Mouse (Mus musculus) heart, embryonic 16.5 days (tissue): ENCODE measurements at regions not wholly inside any gene's neighbourhood (a gene's known extent, or its start where the extent isn't known, plus 50 kb on each side); places are given as distances from the start of the nearest gene placed in this dataset.

ENCODE experiments used
- ATAC-seq: fragments of 200-750 bp; cut with Nextera tagmentation; replicated peaks from 2 replicates; pipeline ENCODE4 v1.8.0; 2017; ENCODE audit warnings: moderate number of reproducible peaks; ENCODE audit not compliant: insufficient read depth, low FRiP score; ENCODE audit errors: extremely low read depth
- H3K27ac ChIP-seq: fragments of 300-500 bp; sonication (generic); 2 replicates; pipeline ENCODE4 v1.5.1; 2014; ENCODE audit warnings: mild to moderate bottlenecking, low read length, control low read depth, moderate library complexity
- H3K27me3 ChIP-seq: fragments of 300-500 bp; sonication (generic); 2 replicates; pipeline ENCODE4 v1.6.1; 2014; ENCODE audit warnings: low read length, mixed read lengths; ENCODE audit not compliant: control insufficient read depth, insufficient read depth
- H3K36me3 ChIP-seq: fragments of 300-500 bp; sonication (generic); 2 replicates; pipeline ENCODE4 v1.6.1; 2014; ENCODE audit not compliant: control insufficient read depth, insufficient read depth
- H3K4me1 ChIP-seq: fragments of 300-500 bp; sonication (generic); 2 replicates; pipeline ENCODE4 v1.6.1; 2014; ENCODE audit warnings: low read length, mixed read lengths; ENCODE audit not compliant: control insufficient read depth, insufficient read depth
- H3K4me2 ChIP-seq: fragments of 300-500 bp; sonication (generic); 2 replicates; pipeline ENCODE4 v1.6.1; 2014; ENCODE audit warnings: low read depth, mild to moderate bottlenecking, control low read depth, low read length
- H3K4me3 ChIP-seq: fragments of 300-500 bp; sonication (generic); 2 replicates; pipeline ENCODE4 v1.5.1; 2014; ENCODE audit warnings: mild to moderate bottlenecking, control low read depth, low read length
- H3K9ac ChIP-seq: fragments of 300-500 bp; sonication (generic); 2 replicates; pipeline ENCODE4 v1.6.1; 2014; ENCODE audit warnings: low read length, control low read depth
- H3K9me3 ChIP-seq: fragments of 300-500 bp; sonication (generic); replicated peaks from 2 replicates; pipeline ENCODE4 v1.6.1; 2016; ENCODE audit warnings: low read length; ENCODE audit not compliant: control insufficient read depth
- WGBS: fragments of 180-500 bp; shearing (Covaris S2); extraction: QIAGEN DNeasy Blood & Tissue Kit; methylation state at CpG from one replicate; pipeline ENCODE4 v1.1.7; 2014; 5-methylcytosine and 5-hydroxymethylcytosine counted together

DNA sequence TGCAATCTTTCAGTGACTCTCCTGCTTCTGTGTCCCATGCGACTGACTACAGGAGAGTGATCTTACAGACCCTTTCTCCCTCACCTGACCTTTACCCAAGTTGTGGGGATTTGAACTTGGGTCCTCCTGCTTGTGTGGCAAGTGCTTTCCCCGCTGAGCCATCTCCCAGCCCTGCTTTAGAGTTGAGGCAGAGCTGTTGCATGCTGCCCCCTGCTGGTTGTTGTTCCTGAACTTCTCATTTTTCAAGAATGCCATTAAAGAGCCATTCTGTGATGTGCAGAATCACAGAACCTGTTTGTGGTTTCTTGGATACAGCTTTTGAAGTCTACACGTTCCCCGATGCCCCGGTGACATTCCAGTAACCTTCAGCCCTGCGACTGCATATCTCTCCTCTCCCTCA, 70.0 kb upstream of the Mvb12b start:
- Histone ChIP-seq H3K4me3 (no peak overlapping the region), H3K36me3 (no peaks in the 10 kb centered on the region), H3K27me3 (no peaks in the 10 kb centered on the region), H3K4me2 (no peak overlapping the region), H3K9me3 (no peaks in the 10 kb centered on the region; the same call in 1 of the 2 replicates), H3K4me1 (no peaks in the 10 kb centered on the region), H3K9ac (no peak overlapping the region), H3K27ac (no peak overlapping the region)
- no peak for ATAC-seq
- 54% methylated on average over 6 of the region's 6 CpGs for WGBS

DNA sequence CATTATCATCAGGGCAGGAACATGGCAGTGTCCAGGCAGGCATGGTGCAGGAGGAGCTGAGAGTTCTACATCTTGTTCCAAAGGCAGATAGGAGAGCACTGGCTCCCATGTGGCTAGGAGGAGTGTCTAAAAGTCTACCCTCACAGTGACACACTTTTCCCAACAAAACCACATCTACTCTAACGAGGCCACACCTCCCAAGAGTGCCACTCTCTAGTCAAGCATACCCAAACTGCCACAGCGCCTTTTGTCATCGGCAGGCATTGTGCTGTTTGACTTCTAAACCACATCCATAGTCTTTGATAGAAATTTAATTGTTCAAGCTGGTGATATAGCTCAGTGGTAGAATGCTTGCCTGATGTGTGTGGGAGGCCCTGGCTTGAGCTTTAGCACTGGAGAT, 56.6 kb upstream of the Mvb12b start:
- Histone ChIP-seq H3K4me2 (no peak overlapping the region), H3K4me3 (no peak overlapping the region), H3K27ac (no peak overlapping the region), H3K27me3 (no peaks in the 10 kb centered on the region), H3K9ac (no peak overlapping the region), H3K36me3 (no peaks in the 10 kb centered on the region), H3K4me1 (no peaks in the 10 kb centered on the region), H3K9me3 (no peaks in the 10 kb centered on the region; the same call in 1 of the 2 replicates)
- WGBS = 79% methylated on average over 3 of the region's 3 CpGs
- ATAC-seq = no peak

DNA sequence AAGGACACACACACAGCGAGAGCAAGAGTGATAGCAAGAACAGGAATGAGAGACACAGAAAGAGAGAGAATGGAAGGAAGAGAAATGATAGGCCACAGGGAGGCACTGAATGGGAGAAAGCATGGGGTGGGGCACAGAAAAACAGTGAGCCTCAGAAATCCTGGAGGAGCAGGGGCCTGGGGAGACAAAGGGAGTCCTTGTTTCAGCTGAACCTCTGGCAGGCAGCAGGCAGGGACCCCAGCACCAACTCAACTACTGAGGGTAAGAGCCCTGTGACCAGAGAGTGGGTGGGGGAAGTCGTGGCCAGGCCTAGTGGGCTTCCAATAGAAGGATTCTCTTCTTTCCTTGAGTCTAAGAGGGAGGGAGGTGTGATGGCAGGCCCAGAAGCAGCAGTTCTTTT, 54.3 kb upstream of the Mvb12b start:
- Histone ChIP-seq H3K27me3 (no peaks in the 10 kb centered on the region), H3K4me1 (no peaks in the 10 kb centered on the region), H3K9me3 (no peaks in the 10 kb centered on the region; the same call in 1 of the 2 replicates), H3K36me3 (no peaks in the 10 kb centered on the region), H3K9ac (no peak overlapping the region), H3K27ac (no peak overlapping the region), H3K4me3 (no peak overlapping the region), H3K4me2 (no peak overlapping the region)
- 65% methylated on average over 2 of the region's 2 CpGs for WGBS
- ATAC-seq = no peak

DNA sequence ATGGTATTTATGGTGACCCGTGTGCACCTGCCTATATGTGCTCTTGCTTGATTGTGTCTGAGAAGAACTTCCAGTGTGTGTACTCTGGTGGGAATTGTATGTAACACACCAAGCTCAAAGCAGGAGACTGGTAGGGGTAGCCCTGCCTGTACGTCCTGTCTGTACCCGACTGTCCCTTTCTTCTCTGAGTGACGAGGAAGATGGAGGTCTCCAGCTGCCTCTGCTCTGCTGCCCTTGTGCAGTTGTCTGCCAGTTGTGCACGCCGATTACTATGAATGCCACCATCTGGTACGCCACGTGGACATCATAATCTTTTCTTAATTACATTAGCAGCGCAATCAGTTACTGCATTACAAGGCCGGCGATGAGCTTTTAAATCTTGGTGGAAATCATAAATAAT, 53.6 kb upstream of the Mvb12b start:
- ATAC-seq = no peak
- Histone ChIP-seq H3K4me2 (no peak overlapping the region), H3K9ac (no peak overlapping the region), H3K4me3 (no peak overlapping the region), H3K4me1 (no peaks in the 10 kb centered on the region), H3K36me3 (no peaks in the 10 kb centered on the region), H3K9me3 (no peaks in the 10 kb centered on the region; the same call in 1 of the 2 replicates), H3K27ac (no peak overlapping the region), H3K27me3 (no peaks in the 10 kb centered on the region)
- WGBS = 82% methylated on average over 11 of the region's 11 CpGs

DNA sequence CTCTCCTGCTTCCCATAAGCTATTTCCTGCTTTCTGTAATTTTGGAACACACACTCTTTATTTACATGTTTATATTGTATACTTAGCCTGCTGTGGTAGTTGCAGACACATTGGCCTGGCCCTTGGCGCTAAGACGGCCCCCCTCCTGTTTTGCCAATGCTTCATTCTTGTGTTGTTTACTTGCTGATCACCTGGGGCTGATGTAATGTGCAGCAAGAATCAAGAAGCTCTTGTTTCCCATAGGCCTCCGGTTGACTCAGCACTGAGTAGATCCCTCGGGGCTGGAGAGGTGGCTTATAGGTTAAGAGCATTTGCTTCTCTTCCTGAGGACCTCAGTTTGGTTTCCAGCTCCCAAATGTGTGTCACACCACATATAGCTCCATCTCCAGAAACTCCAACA, 52.1 kb upstream of the Mvb12b start:
- Histone ChIP-seq H3K27me3 (no peaks in the 10 kb centered on the region), H3K27ac (no peak overlapping the region), H3K4me3 (no peak overlapping the region), H3K9me3 (no peaks in the 10 kb centered on the region; the same call in 1 of the 2 replicates), H3K9ac (no peak overlapping the region), H3K36me3 (no peaks in the 10 kb centered on the region), H3K4me2 (no peak overlapping the region), H3K4me1 (no peaks in the 10 kb centered on the region)
- ATAC-seq = no peak
- WGBS = 82% methylated on average over 4 of the region's 4 CpGs
